Comparison of ENCODE assay signal across 8 mouse cellular contexts in the genomic region with DNA sequence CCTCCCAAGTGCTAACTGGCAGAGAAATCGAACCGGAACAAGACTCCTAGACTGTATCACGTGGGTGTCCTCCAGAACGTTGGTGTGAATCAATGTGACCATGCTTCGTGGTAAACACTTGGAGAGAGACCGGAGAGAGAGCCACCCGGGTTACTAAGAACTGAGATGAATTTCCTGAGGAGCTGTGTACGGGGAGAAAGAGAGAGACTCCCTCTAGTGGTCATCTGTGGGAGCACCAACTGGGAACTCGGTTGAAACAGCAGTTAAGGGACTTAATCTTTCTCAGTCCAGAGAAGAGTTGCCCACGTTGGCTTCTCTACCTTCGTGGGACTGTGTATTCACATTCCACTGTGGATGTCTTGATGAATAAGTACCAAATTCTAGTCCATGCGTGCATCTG. TPM values are rescaled to one million over a fixed set of nuclear protein-coding genes. Genes with fewer than 3 reads are reported as not detected.
A peak's percentile ranks its signal among the peaks of the same experiment; 100 is the strongest.
DNase-seq lines count a peak whose midpoint lies in the region; ATAC-seq and TF ChIP-seq lines count a peak whose summit lies in the region.
"Had no signal": no experiment of that assay in that cellular context is flagged by ENCODE, and none has a peak within 500 bp of the region (broad histone marks: within the 10 kb centered on the region; RNA-seq: fewer than 3 reads in every experiment).

No protein-coding gene starts in this region.

- H3K9me3 ChIP-seq in kidney, postnatal 0 days (replicated peaks; ENCODE audit: low read length), result no peaks in the 10 kb centered on the region
- H3K9me3 ChIP-seq in lung, embryonic 14.5 days (ENCODE audit: low read depth, low read length), result no peaks in the 10 kb centered on the region
- H3K9me3 ChIP-seq: stomach, embryonic 15.5 days had no signal

- no peak overlapping the region for H3K4me3 ChIP-seq in cortical plate, adult 2 months (ENCODE audit: insufficient read depth, low read length)
- no peak overlapping the region for H3K4me3 ChIP-seq in kidney, postnatal 0 days (replicated peaks; ENCODE audit: low read depth, low read length)
- H3K4me3 ChIP-seq in lung, embryonic 14.5 days (ENCODE audit: low read depth, low read length), result no peak overlapping the region
- H3K4me3 ChIP-seq: stomach, embryonic 15.5 days had no signal

- no peaks in the 10 kb centered on the region for H3K4me1 ChIP-seq in cortical plate, adult 2 months (ENCODE audit: control insufficient read depth, insufficient read depth, low read length)
- no peaks in the 10 kb centered on the region for H3K4me1 ChIP-seq in kidney, postnatal 0 days (replicated peaks; ENCODE audit: insufficient read depth, low read length)
- H3K4me1 ChIP-seq in lung, embryonic 14.5 days (ENCODE audit: insufficient read depth), result no peaks in the 10 kb centered on the region
- H3K4me1 ChIP-seq: stomach, embryonic 15.5 days had no signal

- no peaks in the 10 kb centered on the region for H3K36me3 ChIP-seq in kidney, postnatal 0 days (ENCODE audit: insufficient read depth, low read length)
- no peaks in the 10 kb centered on the region for H3K36me3 ChIP-seq in lung, embryonic 14.5 days (ENCODE audit: insufficient read depth)
- H3K36me3 ChIP-seq: stomach, embryonic 15.5 days had no signal

- ATAC-seq in kidney, postnatal 0 days (replicated peaks; ENCODE audit: low FRiP score, low read depth), result no peak
- ATAC-seq in lung, embryonic 14.5 days (ENCODE audit: insufficient read depth), result no peak

- TF ChIP-seq POLR2A in cortical plate, adult 2 months (IDR thresholded peaks at IDR 0.05; ENCODE audit: extremely low read depth, insufficient read depth, low read length), result no peak

- 53% methylated on average over 12 of the region's 12 CpGs for WGBS in kidney, postnatal 0 days
- 49% methylated on average over 12 of the region's 12 CpGs for WGBS in lung, embryonic 14.5 days

- no peak overlapping the region for H3K9ac ChIP-seq in kidney, postnatal 0 days (ENCODE audit: low read depth, low read length)
- H3K9ac ChIP-seq in lung, embryonic 14.5 days, result no peak overlapping the region
- H3K9ac ChIP-seq: stomach, embryonic 15.5 days had no signal

- H3K4me2 ChIP-seq in kidney, postnatal 0 days (ENCODE audit: low read length), result no peak overlapping the region
- H3K4me2 ChIP-seq in lung, embryonic 14.5 days, result no peak overlapping the region
- H3K4me2 ChIP-seq: stomach, embryonic 15.5 days had no signal

- no peaks in the 10 kb centered on the region for H3K27me3 ChIP-seq in kidney, postnatal 0 days (ENCODE audit: insufficient read depth, low read length)
- no peaks in the 10 kb centered on the region for H3K27me3 ChIP-seq in lung, embryonic 14.5 days (ENCODE audit: insufficient read depth, low read length)
- H3K27me3 ChIP-seq: stomach, embryonic 15.5 days had no signal

- H3K27ac ChIP-seq in cortical plate, adult 2 months (ENCODE audit: insufficient read depth, low read length), result no peak overlapping the region
- H3K27ac ChIP-seq in kidney, postnatal 0 days, result no peak overlapping the region
- H3K27ac ChIP-seq in lung, embryonic 14.5 days (ENCODE audit: low read depth), result no peak overlapping the region
- H3K27ac ChIP-seq: stomach, embryonic 15.5 days had no signal

- DNase-seq in ovary, postnatal 36 days (ENCODE audit: low spot score), result peak; percentile 35
- DNase-seq in ovary, adult 18-20 months (ENCODE audit: low spot score), result no peak
- peak; percentile 62 to 90 for DNase-seq in adrenal gland, adult (ENCODE audit: inconsistent age in 2 of 2, low spot score in 1 of 2)
- peak; percentile 76 for DNase-seq in kidney, postnatal 0 days (ENCODE audit: low spot score)
- DNase-seq in lung, embryonic 14.5 days, result peak; percentile 71
- peak; percentile 25 for DNase-seq in spleen, adult 12 weeks (ENCODE audit: low spot score)

- TF ChIP-seq CTCF in cortical plate, adult 2 months (IDR thresholded peaks at IDR 0.05; ENCODE audit: extremely low read depth, insufficient read depth, low read length), result peak; percentile 62
- TF ChIP-seq CTCF in kidney, postnatal 0 days (IDR thresholded peaks at IDR 0.05; ENCODE audit: low read depth), result peak; percentile 80
- peak; percentile 70 for TF ChIP-seq CTCF in lung, embryonic 14.5 days (IDR thresholded peaks at IDR 0.05; ENCODE audit: low read depth)

RNA-seq across cellular contexts. Expression of a gene that starts 53.3 kb away (rescaled TPM):
- polyA plus RNA-seq in cortical plate, adult 2 months (2012; rRNA removed), result 98.5 and 114 TPM in 2 replicates
- polyA plus RNA-seq in kidney, postnatal 0 days (2015; fragmentation: Nextera tagmentation; extraction: Ambion mirVana), result 72.3 and 79.6 TPM in 2 replicates
- polyA plus RNA-seq in lung, embryonic 14.5 days (2014; fragmentation: Nextera tagmentation; extraction: Ambion mirVana), result 123 and 131 TPM in 2 replicates
